Mouse (Mus musculus): ENCODE data around the gene Bcas3. TPM values are rescaled to one million over a fixed set of nuclear protein-coding genes. Genes with fewer than 3 reads are reported as not detected.

Bcas3 gene
- polyA plus RNA-seq, 1 experiment = 35.1 TPM

DNA sequence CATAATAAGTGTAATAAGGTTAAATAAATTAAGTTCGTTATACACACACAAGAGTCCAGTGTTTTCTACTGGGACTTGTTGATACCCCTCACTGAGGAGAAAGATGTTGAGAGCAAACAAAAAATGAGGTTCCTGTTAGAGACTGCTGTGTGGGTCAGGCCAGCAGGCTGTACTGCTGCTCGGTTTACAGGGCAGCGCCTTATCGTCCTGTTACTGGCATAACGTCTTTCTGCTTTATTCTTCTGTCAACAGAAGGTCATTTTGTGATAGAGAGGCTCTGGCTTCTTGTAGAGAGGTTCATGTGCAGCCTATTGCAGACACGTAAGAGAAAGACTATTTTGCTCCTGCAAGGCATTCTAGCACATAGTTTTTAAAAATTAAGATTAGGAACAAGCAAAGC is 195.0 kb downstream of the Bcas3 start:
- Histone ChIP-seq H3K4me3 (ENCODE audit: insufficient read depth, low read length) (no peak overlapping the region), H3K27ac (ENCODE audit: insufficient read depth, low read depth, low read length) (no peak overlapping the region), H3K4me1 (ENCODE audit: control insufficient read depth, insufficient read depth, low read length) (no peaks in the 10 kb centered on the region)
- TF ChIP-seq CTCF (IDR thresholded peaks at IDR 0.05; ENCODE audit: low read depth, low read length) = no peak
- TF ChIP-seq POLR2A (IDR thresholded peaks at IDR 0.05; ENCODE audit: borderline replicate concordance, low read depth, low read length) = no peak

- TF ChIP-seq CTCF (IDR thresholded peaks at IDR 0.05; ENCODE audit: low read depth, low read length) (no peak), POLR2A (IDR thresholded peaks at IDR 0.05; ENCODE audit: borderline replicate concordance, low read depth, low read length) (no peak)
- H3K27ac ChIP-seq (ENCODE audit: insufficient read depth, low read depth, low read length) = no peak overlapping the region
- H3K4me3 ChIP-seq (ENCODE audit: insufficient read depth, low read length) = no peak overlapping the region
- H3K4me1 ChIP-seq (ENCODE audit: control insufficient read depth, insufficient read depth, low read length) = peaks cover under 1% of the 10 kb centered on the region; the same call in 1 of the 2 replicates
These were observed 196.7 kb downstream of the Bcas3 start for GRCm38 (mm10) chr11:85549651-85550050.

- peaks cover 14% of the 10 kb centered on the region for H3K4me1 ChIP-seq (ENCODE audit: control insufficient read depth, insufficient read depth, low read length)
- no peak overlapping the region for H3K27ac ChIP-seq (ENCODE audit: insufficient read depth, low read depth, low read length)
- H3K4me3 ChIP-seq (ENCODE audit: insufficient read depth, low read length) = no peak overlapping the region
- TF ChIP-seq POLR2A (IDR thresholded peaks at IDR 0.05; ENCODE audit: borderline replicate concordance, low read depth, low read length) (no peak), CTCF (IDR thresholded peaks at IDR 0.05; ENCODE audit: low read depth, low read length) (no peak)
These were observed 202.1 kb downstream of the Bcas3 start for GRCm38 (mm10) chr11:85555066-85555465.

- TF ChIP-seq CTCF (IDR thresholded peaks at IDR 0.05; ENCODE audit: low read depth, low read length) (no peak), POLR2A (IDR thresholded peaks at IDR 0.05; ENCODE audit: borderline replicate concordance, low read depth, low read length) (no peak)
- H3K4me1 ChIP-seq (ENCODE audit: control insufficient read depth, insufficient read depth, low read length) = peaks cover 14% of the 10 kb centered on the region
- H3K27ac ChIP-seq (ENCODE audit: insufficient read depth, low read depth, low read length) = no peak overlapping the region
- no peak overlapping the region for H3K4me3 ChIP-seq (ENCODE audit: insufficient read depth, low read length)
These were observed 202.8 kb downstream of the Bcas3 start for GRCm38 (mm10) chr11:85555721-85556120.

GRCm38 (mm10) chr11:85565068-85565467 is 212.1 kb downstream of the Bcas3 start:
- no peak for TF ChIP-seq POLR2A (IDR thresholded peaks at IDR 0.05; ENCODE audit: borderline replicate concordance, low read depth, low read length)
- no peak for TF ChIP-seq CTCF (IDR thresholded peaks at IDR 0.05; ENCODE audit: low read depth, low read length)
- Histone ChIP-seq H3K4me1 (ENCODE audit: control insufficient read depth, insufficient read depth, low read length) (no peaks in the 10 kb centered on the region), H3K27ac (ENCODE audit: insufficient read depth, low read depth, low read length) (no peak overlapping the region)

DNA sequence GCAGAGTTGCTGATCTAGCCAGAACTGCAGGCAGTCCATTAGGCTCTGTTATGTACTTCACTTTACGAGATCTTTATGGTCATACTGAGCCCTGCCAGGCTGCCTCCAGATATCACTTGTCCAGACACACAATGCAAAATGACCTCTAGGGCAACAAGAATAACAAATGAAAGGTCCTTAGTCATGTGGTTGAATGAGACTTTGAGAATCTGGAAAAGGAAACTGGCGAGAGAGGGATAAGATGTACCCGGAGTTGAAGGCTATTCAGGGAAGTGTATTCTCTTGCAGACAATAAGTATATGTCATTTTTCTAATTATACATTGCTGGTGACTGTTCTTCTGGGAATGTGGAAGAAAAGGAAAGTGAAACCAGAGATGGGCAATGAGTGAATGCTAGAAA is 218.1 kb downstream of the Bcas3 start:
- H3K4me1 ChIP-seq (ENCODE audit: control insufficient read depth, insufficient read depth, low read length) = peaks cover 24% of the 10 kb centered on the region
- TF ChIP-seq POLR2A (IDR thresholded peaks at IDR 0.05; ENCODE audit: borderline replicate concordance, low read depth, low read length) = no peak
- TF ChIP-seq CTCF (IDR thresholded peaks at IDR 0.05; ENCODE audit: low read depth, low read length) = no peak

More at GRCm38 (mm10) chr11:85565068-85565467, 212.1 kb downstream of the Bcas3 start:
- H3K4me3 ChIP-seq (ENCODE audit: insufficient read depth, low read length) = no peak overlapping the region

DNA sequence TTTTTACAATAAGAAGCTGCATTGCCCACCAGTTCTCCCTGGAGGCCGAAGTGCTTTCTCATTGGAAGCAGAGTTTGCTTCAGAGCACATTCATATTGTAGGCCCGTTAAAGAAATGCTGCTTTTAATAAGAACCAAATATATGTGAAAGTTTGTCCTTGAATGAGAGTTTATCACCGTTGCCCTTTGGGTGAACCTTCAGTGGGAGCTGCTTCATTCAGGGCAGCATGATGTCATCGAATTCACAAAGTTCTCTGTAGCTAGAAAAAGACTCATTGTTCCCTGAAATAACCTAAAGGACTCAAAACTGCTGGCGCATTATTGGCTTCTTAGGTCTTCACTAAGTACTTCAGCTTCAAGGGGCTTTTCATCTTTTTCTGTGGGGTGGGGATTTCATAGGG is 219.0 kb downstream of the Bcas3 start:
- peaks cover 24% of the 10 kb centered on the region for H3K4me1 ChIP-seq (ENCODE audit: control insufficient read depth, insufficient read depth, low read length)
- no peak for TF ChIP-seq CTCF (IDR thresholded peaks at IDR 0.05; ENCODE audit: low read depth, low read length)
- TF ChIP-seq POLR2A (IDR thresholded peaks at IDR 0.05; ENCODE audit: borderline replicate concordance, low read depth, low read length) = no peak
- no peak overlapping the region for H3K27ac ChIP-seq (ENCODE audit: insufficient read depth, low read depth, low read length)
- H3K4me3 ChIP-seq (ENCODE audit: insufficient read depth, low read length) = no peak overlapping the region

More for the DNA sequence above, 218.1 kb downstream of the Bcas3 start:
- Histone ChIP-seq H3K27ac (ENCODE audit: insufficient read depth, low read depth, low read length) (no peak overlapping the region), H3K4me3 (ENCODE audit: insufficient read depth, low read length) (no peak overlapping the region)

DNA sequence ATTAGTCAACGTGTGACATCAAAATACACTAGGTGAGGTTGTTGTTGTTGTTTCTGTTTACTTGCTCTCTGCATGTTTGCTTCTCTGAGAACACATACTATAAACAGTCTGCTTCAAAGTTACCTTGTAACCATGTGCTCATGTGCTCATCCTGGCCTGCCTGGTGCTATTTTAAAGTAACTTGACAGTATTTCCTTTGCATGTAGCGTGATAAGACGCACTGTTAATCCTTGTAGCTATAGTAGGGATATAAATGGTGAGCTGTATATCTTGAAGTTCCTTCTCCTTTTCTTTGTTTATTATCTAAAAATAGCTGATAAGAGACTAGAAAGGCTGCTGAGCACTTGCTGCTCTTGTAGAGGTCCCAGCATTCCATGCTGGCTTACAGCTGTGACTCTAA is 219.6 kb downstream of the Bcas3 start:
- TF ChIP-seq POLR2A (IDR thresholded peaks at IDR 0.05; ENCODE audit: borderline replicate concordance, low read depth, low read length) = no peak
- TF ChIP-seq CTCF (IDR thresholded peaks at IDR 0.05; ENCODE audit: low read depth, low read length) = no peak
- Histone ChIP-seq H3K27ac (ENCODE audit: insufficient read depth, low read depth, low read length) (no peak overlapping the region), H3K4me1 (ENCODE audit: control insufficient read depth, insufficient read depth, low read length) (peaks cover 24% of the 10 kb centered on the region), H3K4me3 (ENCODE audit: insufficient read depth, low read length) (no peak overlapping the region)

DNA sequence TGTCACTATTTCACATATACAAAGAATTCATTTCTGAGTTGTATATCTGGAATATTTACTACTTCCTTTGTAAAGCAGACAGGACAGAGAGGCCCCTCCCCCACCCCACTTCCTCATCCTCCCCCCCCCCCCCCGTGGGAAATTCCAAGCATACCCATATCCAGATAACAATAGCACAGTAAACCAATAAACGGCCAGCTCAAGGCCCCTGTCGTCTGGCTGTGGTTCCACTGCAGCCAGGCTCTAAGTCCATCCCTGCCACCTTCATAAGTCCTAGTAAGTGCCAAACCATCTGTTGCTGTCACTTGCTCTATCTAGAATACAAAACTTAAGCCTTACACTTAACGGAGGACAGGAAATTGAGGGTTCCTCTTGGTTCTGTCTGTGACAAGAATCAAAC is 221.5 kb downstream of the Bcas3 start:
- TF ChIP-seq CTCF (IDR thresholded peaks at IDR 0.05; ENCODE audit: low read depth, low read length) (no peak), POLR2A (IDR thresholded peaks at IDR 0.05; ENCODE audit: borderline replicate concordance, low read depth, low read length) (no peak)
- no peak overlapping the region for H3K4me3 ChIP-seq (ENCODE audit: insufficient read depth, low read length)
- H3K4me1 ChIP-seq (ENCODE audit: control insufficient read depth, insufficient read depth, low read length) = peaks cover 24% of the 10 kb centered on the region
- no peak overlapping the region for H3K27ac ChIP-seq (ENCODE audit: insufficient read depth, low read depth, low read length)

- H3K4me1 ChIP-seq (ENCODE audit: control insufficient read depth, insufficient read depth, low read length) = peaks cover 5% of the 10 kb centered on the region
- H3K4me3 ChIP-seq (ENCODE audit: insufficient read depth, low read length) = no peak overlapping the region
- TF ChIP-seq CTCF (IDR thresholded peaks at IDR 0.05; ENCODE audit: low read depth, low read length) (no peak), POLR2A (IDR thresholded peaks at IDR 0.05; ENCODE audit: borderline replicate concordance, low read depth, low read length) (no peak)
- H3K27ac ChIP-seq (ENCODE audit: insufficient read depth, low read depth, low read length) = no peak overlapping the region
These were observed 225.1 kb downstream of the Bcas3 start for GRCm38 (mm10) chr11:85577816-85578645.
